ENCODE assay signal across 28 mouse cellular contexts in genomic region chr19:30090163-30090562, GRCm38 (mm10). TPM values are rescaled to one million over a fixed set of nuclear protein-coding genes. Genes with fewer than 3 reads are reported as not detected.
DNase-seq lines count a peak whose midpoint lies in the region; ATAC-seq lines count a peak whose summit lies in the region.
"Had no signal": no experiment of that assay in that cellular context is flagged by ENCODE, and none has a peak within 500 bp of the region (broad histone marks: within the 10 kb centered on the region; RNA-seq: fewer than 3 reads in every experiment).

No protein-coding gene starts in this region.

- no peak overlapping the region for H3K4me3 ChIP-seq in hindbrain, embryonic 15.5 days
- H3K4me3 ChIP-seq in hindbrain, embryonic 10.5 days: no peak overlapping the region
- H3K4me3 ChIP-seq in limb, embryonic 11.5 days (ENCODE audit: low read depth, low read length): no peak overlapping the region
- no peak overlapping the region for H3K4me3 ChIP-seq in limb, embryonic 10.5 days
- H3K4me3 ChIP-seq in neural tube, embryonic 13.5 days: no peak overlapping the region
- H3K4me3 ChIP-seq: embryonic facial prominence, embryonic 12.5 days; heart, embryonic 15.5 days; lung, embryonic 15.5 days; midbrain, embryonic 10.5 days; myocyte had no signal

- H3K4me2 ChIP-seq in hindbrain, embryonic 15.5 days: no peak overlapping the region
- H3K4me2 ChIP-seq in limb, embryonic 11.5 days (ENCODE audit: low read depth, severe bottlenecking): no peak overlapping the region
- no peak overlapping the region for H3K4me2 ChIP-seq in neural tube, embryonic 13.5 days
- H3K4me2 ChIP-seq: embryonic facial prominence, embryonic 12.5 days; heart, embryonic 15.5 days; lung, embryonic 15.5 days had no signal

- no peak for DNase-seq in hindbrain, embryonic 10.5 days (ENCODE audit: low spot score)
- peak; percentile 18 for DNase-seq in limb, embryonic 11.5 days (ENCODE audit: low spot score)
- no peak for DNase-seq in limb, embryonic 10.5 days (ENCODE audit: low spot score)
- peak; percentile 43 for DNase-seq in brain, adult 2 months (ENCODE audit: low read depth, low spot score)
- DNase-seq in c-Kit-positive CD71-positive TER-119-positive erythroid progenitor cells, embryonic 14.5 days (ENCODE audit: low spot score): no peak
- DNase-seq: adrenal gland, adult 8-10 months; B cell, adult 2 months; cerebellum, adult 11 months; cerebellum, adult 9-11 months; embryo, embryonic 11 days; gastrocnemius, postnatal 10 days; kidney, adult 9 months; kidney, postnatal 25 days; right cerebral cortex, adult 18-20 months; thymus, adult 18-20 months; thymus, postnatal 36 days had no signal

- peaks cover 69% of the 10 kb centered on the region for H3K36me3 ChIP-seq in hindbrain, embryonic 15.5 days
- H3K36me3 ChIP-seq in hindbrain, embryonic 10.5 days: peaks cover 100% of the 10 kb centered on the region
- H3K36me3 ChIP-seq in limb, embryonic 11.5 days (ENCODE audit: control insufficient read depth, insufficient read depth, low read length): peaks cover 24% of the 10 kb centered on the region
- H3K36me3 ChIP-seq in limb, embryonic 10.5 days: peaks cover 100% of the 10 kb centered on the region
- H3K36me3 ChIP-seq in neural tube, embryonic 13.5 days: peaks cover 85% of the 10 kb centered on the region

- no peaks in the 10 kb centered on the region for H3K27me3 ChIP-seq in hindbrain, embryonic 15.5 days
- no peaks in the 10 kb centered on the region for H3K27me3 ChIP-seq in hindbrain, embryonic 10.5 days (ENCODE audit: insufficient read depth, poor library complexity, severe bottlenecking)
- no peaks in the 10 kb centered on the region for H3K27me3 ChIP-seq in limb, embryonic 11.5 days (ENCODE audit: control insufficient read depth, insufficient read depth, low read length)
- H3K27me3 ChIP-seq in limb, embryonic 10.5 days (ENCODE audit: low read depth, poor library complexity, severe bottlenecking): no peaks in the 10 kb centered on the region
- no peaks in the 10 kb centered on the region for H3K27me3 ChIP-seq in neural tube, embryonic 13.5 days
- H3K27me3 ChIP-seq: embryonic facial prominence, embryonic 12.5 days; heart, embryonic 15.5 days; lung, embryonic 15.5 days had no signal

- no peak overlapping the region for H3K9ac ChIP-seq in hindbrain, embryonic 15.5 days
- H3K9ac ChIP-seq in limb, embryonic 11.5 days (ENCODE audit: low read length): no peak overlapping the region
- no peak overlapping the region for H3K9ac ChIP-seq in neural tube, embryonic 13.5 days
- H3K9ac ChIP-seq: embryonic facial prominence, embryonic 12.5 days; heart, embryonic 15.5 days; lung, embryonic 15.5 days had no signal

- no peaks in the 10 kb centered on the region for H3K4me1 ChIP-seq in hindbrain, embryonic 15.5 days (replicated peaks)
- no peaks in the 10 kb centered on the region for H3K4me1 ChIP-seq in hindbrain, embryonic 10.5 days (replicated peaks)
- H3K4me1 ChIP-seq in limb, embryonic 11.5 days (ENCODE audit: control insufficient read depth, insufficient read depth, low read length): peaks cover under 1% of the 10 kb centered on the region
- H3K4me1 ChIP-seq in limb, embryonic 10.5 days: peaks cover 2% of the 10 kb centered on the region
- H3K4me1 ChIP-seq in neural tube, embryonic 13.5 days (replicated peaks): peaks cover 15% of the 10 kb centered on the region
- H3K4me1 ChIP-seq: embryonic facial prominence, embryonic 12.5 days; heart, embryonic 15.5 days; lung, embryonic 15.5 days; midbrain, embryonic 10.5 days had no signal

- no peak overlapping the region for H3K27ac ChIP-seq in hindbrain, embryonic 15.5 days (replicated peaks)
- H3K27ac ChIP-seq in hindbrain, embryonic 10.5 days: no peak overlapping the region
- no peak overlapping the region for H3K27ac ChIP-seq in limb, embryonic 11.5 days (replicated peaks; ENCODE audit: low read depth, low read length)
- H3K27ac ChIP-seq in limb, embryonic 10.5 days: no peak overlapping the region
- H3K27ac ChIP-seq in neural tube, embryonic 13.5 days (replicated peaks): no peak overlapping the region
- H3K27ac ChIP-seq: embryonic facial prominence, embryonic 12.5 days; heart, embryonic 15.5 days; lung, embryonic 15.5 days; midbrain, embryonic 10.5 days; stomach, postnatal 0 days had no signal

- 59% methylated on average over 6 of the region's 6 CpGs for WGBS in hindbrain, embryonic 15.5 days
- 91% methylated on average over 6 of the region's 6 CpGs for whole genome bisulfite sequencing in hindbrain, embryonic 10.5 days
- 72% methylated on average over 6 of the region's 6 CpGs for WGBS in limb, embryonic 11.5 days
- WGBS in limb, embryonic 10.5 days: 79% methylated on average over 6 of the region's 6 CpGs
- WGBS in neural tube, embryonic 13.5 days: 39% methylated on average over 6 of the region's 6 CpGs

- ATAC-seq in hindbrain, embryonic 15.5 days (ENCODE audit: low FRiP score, low read depth): peak; percentile 74; the same call in 1 of the 2 replicates
- no peak for ATAC-seq in limb, embryonic 11.5 days (ENCODE audit: insufficient number of reproducible peaks, low FRiP score, low TSS enrichment, low read depth)
- peak; percentile 77 for ATAC-seq in neural tube, embryonic 13.5 days (ENCODE audit: low read depth)
- ATAC-seq: activated CD4-positive, CD25-positive, alpha-beta regulatory T cell, adult 4 months; forebrain, embryonic 14.5 days; intestine, postnatal 0 days; midbrain, embryonic 16.5 days had no signal

- H3K9me3 ChIP-seq in hindbrain, embryonic 15.5 days: no peaks in the 10 kb centered on the region
- H3K9me3 ChIP-seq in hindbrain, embryonic 10.5 days: no peaks in the 10 kb centered on the region
- no peaks in the 10 kb centered on the region for H3K9me3 ChIP-seq in limb, embryonic 11.5 days (ENCODE audit: control insufficient read depth, low read length)
- H3K9me3 ChIP-seq in limb, embryonic 10.5 days (replicated peaks): no peaks in the 10 kb centered on the region
- H3K9me3 ChIP-seq in neural tube, embryonic 13.5 days: no peaks in the 10 kb centered on the region
- H3K9me3 ChIP-seq: embryonic facial prominence, embryonic 12.5 days; heart, embryonic 15.5 days; lung, embryonic 15.5 days; midbrain, embryonic 10.5 days had no signal

RNA-seq across cellular contexts. Expression of gene Uhrf2, which starts 59.9 kb away (rescaled TPM):
- polyA plus RNA-seq in hindbrain, embryonic 15.5 days (2015; fragmentation: Nextera tagmentation; extraction: Ambion mirVana): 49.5 and 50.2 TPM in 2 replicates
- polyA plus RNA-seq in hindbrain, embryonic 10.5 days (2016; fragmentation: Nextera tagmentation; extraction: Ambion mirVana): 66.8 and 83.7 TPM in 2 replicates
- polyA plus RNA-seq in limb, embryonic 11.5 days (2014; fragmentation: Nextera tagmentation; extraction: Ambion mirVana): 83.3 and 89.1 TPM in 2 replicates
- polyA plus RNA-seq in limb, embryonic 10.5 days (2016; fragmentation: Nextera tagmentation; extraction: Ambion mirVana): 74.2 and 85.1 TPM in 2 replicates
- polyA plus RNA-seq in neural tube, embryonic 13.5 days (2015; fragmentation: Nextera tagmentation; extraction: Ambion mirVana): 57.3 and 59.8 TPM in 2 replicates

Comparison
In these comparisons a context has a peak if more than half of its experiments do, and no peak if none do; other contexts are left out.
1. DNase-seq: peak in limb, embryonic 11.5 days (single experiment) and brain, adult 2 months (single experiment); none in hindbrain, embryonic 10.5 days (single experiment), limb, embryonic 10.5 days (single experiment) and c-Kit-positive CD71-positive TER-119-positive erythroid progenitor cells, embryonic 14.5 days (single experiment).